Comparison of ENCODE assay signal across 32 mouse cellular contexts in genomic region chr3:36173761-36174160, GRCm38 (mm10). TPM values are rescaled to one million over a fixed set of nuclear protein-coding genes. Genes with fewer than 3 reads are reported as not detected.
DNase-seq lines count a peak whose midpoint lies in the region; ATAC-seq lines count a peak whose summit lies in the region.
"Had no signal": no experiment of that assay in that cellular context is flagged by ENCODE, and none has a peak within 500 bp of the region (broad histone marks: within the 10 kb centered on the region; RNA-seq: fewer than 3 reads in every experiment).

No protein-coding gene starts in this region.

- H3K4me3 ChIP-seq in midbrain, embryonic 14.5 days (replicated peaks; ENCODE audit: low read depth, low read length): no peak overlapping the region
- H3K4me3 ChIP-seq: forebrain, embryonic 13.5 days; heart, embryonic 10.5 days; heart, embryonic 15.5 days; hindbrain, embryonic 12.5 days; intestine, embryonic 15.5 days; limb, embryonic 10.5 days; limb, embryonic 15.5 days; liver, embryonic 13.5 days; midbrain, embryonic 15.5 days; neural tube, embryonic 15.5 days; stomach, embryonic 15.5 days had no signal

- H3K4me1 ChIP-seq in midbrain, embryonic 14.5 days (ENCODE audit: control insufficient read depth, insufficient read depth, low read length): no peaks in the 10 kb centered on the region
- H3K4me1 ChIP-seq: forebrain, embryonic 13.5 days; heart, embryonic 15.5 days; hindbrain, embryonic 12.5 days; intestine, embryonic 15.5 days; limb, embryonic 10.5 days; limb, embryonic 15.5 days; midbrain, embryonic 15.5 days; neural tube, embryonic 15.5 days; stomach, embryonic 15.5 days had no signal

- WGBS in midbrain, embryonic 14.5 days: 100% methylated on average over 2 of the region's 2 CpGs

- no peaks in the 10 kb centered on the region for H3K9me3 ChIP-seq in midbrain, embryonic 14.5 days (ENCODE audit: control insufficient read depth, low read length)
- H3K9me3 ChIP-seq: forebrain, embryonic 13.5 days; G1E; heart, embryonic 10.5 days; heart, embryonic 15.5 days; hindbrain, embryonic 12.5 days; intestine, embryonic 15.5 days; limb, embryonic 10.5 days; limb, embryonic 15.5 days; liver, embryonic 13.5 days; midbrain, embryonic 15.5 days; neural tube, embryonic 15.5 days; stomach, embryonic 15.5 days had no signal

- no peak for ATAC-seq in midbrain, embryonic 14.5 days (ENCODE audit: low FRiP score, low TSS enrichment)
- ATAC-seq: forebrain, embryonic 13.5 days; hindbrain, postnatal 0 days; intestine, embryonic 15.5 days; midbrain, embryonic 15.5 days had no signal

- H3K36me3 ChIP-seq in midbrain, embryonic 14.5 days (ENCODE audit: control insufficient read depth, insufficient read depth, low read length): 0 out of 2 replicates have a peak, but pooled peaks cover 3% of the 10 kb centered on the region
- H3K36me3 ChIP-seq: heart, embryonic 15.5 days; intestine, embryonic 15.5 days; liver, embryonic 13.5 days; stomach, embryonic 15.5 days had no signal

- no peak overlapping the region for H3K4me2 ChIP-seq in midbrain, embryonic 14.5 days (ENCODE audit: low read length)
- H3K4me2 ChIP-seq: forebrain, embryonic 13.5 days; heart, embryonic 15.5 days; hindbrain, embryonic 12.5 days; intestine, embryonic 15.5 days; limb, embryonic 15.5 days; liver, embryonic 13.5 days; midbrain, embryonic 15.5 days; neural tube, embryonic 15.5 days; stomach, embryonic 15.5 days had no signal

- H3K27ac ChIP-seq in midbrain, embryonic 14.5 days (replicated peaks; ENCODE audit: low read depth, low read length): no peak overlapping the region
- H3K27ac ChIP-seq: forebrain, embryonic 13.5 days; heart, embryonic 10.5 days; heart, embryonic 15.5 days; hindbrain, embryonic 12.5 days; hindbrain, postnatal 0 days; intestine, embryonic 15.5 days; kidney, postnatal 0 days; limb, embryonic 10.5 days; limb, embryonic 15.5 days; liver, embryonic 13.5 days; midbrain, embryonic 15.5 days; neural tube, embryonic 15.5 days; stomach, embryonic 15.5 days had no signal

- no peaks in the 10 kb centered on the region for H3K27me3 ChIP-seq in midbrain, embryonic 14.5 days (ENCODE audit: control insufficient read depth, insufficient read depth, low read length)
- H3K27me3 ChIP-seq: forebrain, embryonic 13.5 days; heart, embryonic 15.5 days; hindbrain, embryonic 12.5 days; intestine, embryonic 15.5 days; limb, embryonic 15.5 days; liver, embryonic 13.5 days; midbrain, embryonic 15.5 days; neural tube, embryonic 15.5 days; stomach, embryonic 15.5 days had no signal

- no peak overlapping the region for H3K9ac ChIP-seq in midbrain, embryonic 14.5 days (replicated peaks; ENCODE audit: low read length)
- H3K9ac ChIP-seq: forebrain, embryonic 13.5 days; heart, embryonic 15.5 days; hindbrain, embryonic 12.5 days; intestine, embryonic 15.5 days; limb, embryonic 15.5 days; liver, embryonic 13.5 days; midbrain, embryonic 15.5 days; neural tube, embryonic 15.5 days; stomach, embryonic 15.5 days had no signal

- peak; percentile 19 for DNase-seq in ovary, adult 18-20 months (ENCODE audit: low spot score)
- DNase-seq in ovary, postnatal 14 days (ENCODE audit: low spot score): no peak
- DNase-seq in 3T3-L1 (ENCODE audit: low read depth, low spot score) (peak; percentile 63), NIH3T3 (ENCODE audit: low read depth) (peak; percentile 31)
- peak; percentile 47 for DNase-seq in adrenal gland, postnatal 25 days
- DNase-seq in left cerebral cortex, adult 18-20 months (ENCODE audit: low spot score in 2 of 2): no peak
- DNase-seq in midbrain, embryonic 14.5 days: no peak
- DNase-seq: cerebellum, adult 11 months; cerebellum, adult 9-10 months; cerebellum, postnatal 36 days; gastrocnemius, postnatal 14 days; heart, postnatal 36 days; kidney, adult 2 months; kidney, postnatal 4 days; liver, embryonic 13.5 days; lung, adult 18-20 months; lung, postnatal 10 days had no signal

RNA-seq across cellular contexts. Expression of gene D3Ertd254e, which starts 22.9 kb away (rescaled TPM):
- 8.0 and 8.6 TPM in 2 replicates for total RNA-seq in adrenal gland, postnatal 25 days (2021)
- total RNA-seq in left cerebral cortex, adult 18-20 months (2021): 10 to 100 TPM; 19.5 to 20.7 TPM
- polyA plus RNA-seq in midbrain, embryonic 14.5 days (2014; fragmentation: Nextera tagmentation; extraction: Ambion mirVana): 15.8 and 21.3 TPM in 2 replicates

RNA-seq across cellular contexts. Expression of gene Qrfpr, which starts 48.4 kb away (rescaled TPM):
- not detected in 2 replicates for total RNA-seq in adrenal gland, postnatal 25 days (2021)
- 1 to 10 TPM; 4.7 to 5.5 TPM for total RNA-seq in left cerebral cortex, adult 18-20 months (2021)
- polyA plus RNA-seq in midbrain, embryonic 14.5 days (2014; fragmentation: Nextera tagmentation; extraction: Ambion mirVana): 1.2 and 2.0 TPM in 2 replicates
- total RNA-seq: gastrocnemius, postnatal 14 days; granulocyte monocyte progenitor cell, adult 5-6 weeks; heart, postnatal 36 days had no signal
- polyA plus RNA-seq: embryonic facial prominence, embryonic 11.5 days; G1E; intestine, embryonic 15.5 days; kidney, adult 2 months; kidney, postnatal 0 days; liver, embryonic 13.5 days had no signal

Comparison
In these comparisons a context has a peak if more than half of its experiments do, and no peak if none do; other contexts are left out.
1. DNase-seq: peak in ovary, adult 18-20 months (single experiment), 3T3-L1 (single experiment), NIH3T3 (single experiment) and adrenal gland, postnatal 25 days (single experiment); none in ovary, postnatal 14 days (single experiment), left cerebral cortex, adult 18-20 months (0 of 2) and midbrain, embryonic 14.5 days (single experiment).